Mouse (Mus musculus): ENCODE measurements around the gene Gm12845. TPM values are rescaled to one million over a fixed set of nuclear protein-coding genes. Genes with fewer than 3 reads are reported as not detected.

The Gm12845 gene
- not detected in 2 replicates for polyA plus RNA-seq (2016; fragmentation: Nextera tagmentation; extraction: Ambion mirVana)

GRCm38 (mm10) chr4:117724112-117724511 is at the start of gene Gm12845:
TSS of gene Gm12845 (plus strand) at chr4:117724412.
- Histone ChIP-seq H3K9ac (no peak within 1 kb of the TSS), H3K4me3 (no peak within 1 kb of the TSS)

GRCm38 (mm10) chr4:117676903-117677302 is 47.3 kb upstream of the Gm12845 start:
- Histone ChIP-seq H3K27me3 (replicated peaks) (no peaks in the 10 kb centered on the region), H3K9ac (no peak overlapping the region), H3K36me3 (peaks cover 68% of the 10 kb centered on the region), H3K9me3 (no peaks in the 10 kb centered on the region), H3K4me2 (replicated peaks) (no peak overlapping the region), H3K4me1 (peaks cover 14% of the 10 kb centered on the region), H3K27ac (no peak overlapping the region), H3K4me3 (no peak overlapping the region)
- 0 out of 2 replicates have a peak, but pooled peaks have one; percentile 12 for ATAC-seq (ENCODE audit: low FRiP score, low read depth)
- 15% methylated on average over 3 of the region's 3 CpGs for WGBS

More at GRCm38 (mm10) chr4:117724112-117724511, at the start of gene Gm12845:
- Histone ChIP-seq H3K4me1 (no peaks in the 10 kb centered on the region), H3K4me2 (replicated peaks) (no peak within 1 kb of the TSS), H3K27me3 (replicated peaks) (no peaks in the 10 kb centered on the region), H3K9me3 (no peaks in the 10 kb centered on the region), H3K36me3 (no peaks in the 10 kb centered on the region), H3K27ac (no peak within 1 kb of the TSS)
- ATAC-seq (ENCODE audit: low FRiP score, low read depth), result no peak
- 85% methylated on average over 1 of the region's 1 CpGs for WGBS

- Histone ChIP-seq H3K27me3 (replicated peaks) (no peaks in the 10 kb centered on the region), H3K9me3 (no peaks in the 10 kb centered on the region), H3K27ac (no peak overlapping the region), H3K9ac (peak overlapping the region; percentile 74; the same call in 1 of the 2 replicates), H3K4me1 (peaks cover 12% of the 10 kb centered on the region), H3K4me3 (no peak overlapping the region; the same call in 1 of the 2 replicates), H3K4me2 (replicated peaks) (peak overlapping the region; percentile 95), H3K36me3 (peaks cover 35% of the 10 kb centered on the region)
- no peak for ATAC-seq (ENCODE audit: low FRiP score, low read depth)
- WGBS, result 83% methylated on average over 6 of the region's 6 CpGs
These were observed 43.2 kb upstream of the Gm12845 start for GRCm38 (mm10) chr4:117680963-117681362.

DNA sequence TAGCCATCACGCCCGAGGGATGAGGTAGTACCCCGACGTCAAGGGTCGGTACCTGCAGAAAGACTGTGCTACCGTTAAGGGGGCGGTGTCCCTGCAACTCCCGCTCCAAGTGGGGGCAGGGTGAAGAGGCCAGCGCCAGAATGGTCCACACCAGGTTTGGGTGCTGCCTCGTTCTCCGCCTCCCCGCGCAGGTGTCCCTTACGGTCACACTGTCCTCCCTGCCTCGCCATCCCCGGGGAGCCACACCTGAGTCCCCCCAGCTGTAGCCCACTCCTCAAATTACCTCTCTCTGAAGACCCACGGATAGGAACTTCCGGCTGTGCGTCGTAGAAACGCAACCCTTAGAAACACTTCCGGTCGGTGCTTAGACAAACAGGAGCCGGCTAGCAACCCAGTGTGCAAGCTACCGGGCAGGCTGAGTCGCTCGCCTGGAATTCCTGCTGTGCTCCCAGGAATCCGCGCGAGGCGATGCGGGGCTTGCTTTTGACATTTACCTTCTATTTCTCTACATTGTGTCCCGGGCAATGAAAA is 42.2 kb upstream of the Gm12845 start, which contains the start of gene Dmap1:
TSS of gene Dmap1 (minus strand) at position 343 of the 531 bp plus-strand sequence.
- Histone ChIP-seq H3K4me1 (peaks cover 12% of the 10 kb centered on the region), H3K4me3 (peak within 1 kb of the TSS; percentile 84), H3K4me2 (replicated peaks) (peak within 1 kb of the TSS; percentile 95), H3K9ac (peak within 1 kb of the TSS; percentile 74), H3K27ac (no peak within 1 kb of the TSS), H3K36me3 (peaks cover 28% of the 10 kb centered on the region), H3K27me3 (replicated peaks) (no peaks in the 10 kb centered on the region), H3K9me3 (no peaks in the 10 kb centered on the region)
- WGBS, result 1% methylated on average over 33 of the region's 33 CpGs
- ATAC-seq (ENCODE audit: low FRiP score, low read depth), result peak; percentile 81

GRCm38 (mm10) chr4:117682463-117682862 is 41.7 kb upstream of the Gm12845 start:
- Histone ChIP-seq H3K4me3 (peak overlapping the region; percentile 84), H3K9me3 (no peaks in the 10 kb centered on the region), H3K27me3 (replicated peaks) (no peaks in the 10 kb centered on the region), H3K36me3 (peaks cover 24% of the 10 kb centered on the region), H3K27ac (no peak overlapping the region), H3K4me2 (replicated peaks) (peak overlapping the region; percentile 95), H3K9ac (no peak overlapping the region), H3K4me1 (peaks cover 12% of the 10 kb centered on the region)
- peak; percentile 19; the same call in 1 of the 2 replicates for ATAC-seq (ENCODE audit: low FRiP score, low read depth)

DNA sequence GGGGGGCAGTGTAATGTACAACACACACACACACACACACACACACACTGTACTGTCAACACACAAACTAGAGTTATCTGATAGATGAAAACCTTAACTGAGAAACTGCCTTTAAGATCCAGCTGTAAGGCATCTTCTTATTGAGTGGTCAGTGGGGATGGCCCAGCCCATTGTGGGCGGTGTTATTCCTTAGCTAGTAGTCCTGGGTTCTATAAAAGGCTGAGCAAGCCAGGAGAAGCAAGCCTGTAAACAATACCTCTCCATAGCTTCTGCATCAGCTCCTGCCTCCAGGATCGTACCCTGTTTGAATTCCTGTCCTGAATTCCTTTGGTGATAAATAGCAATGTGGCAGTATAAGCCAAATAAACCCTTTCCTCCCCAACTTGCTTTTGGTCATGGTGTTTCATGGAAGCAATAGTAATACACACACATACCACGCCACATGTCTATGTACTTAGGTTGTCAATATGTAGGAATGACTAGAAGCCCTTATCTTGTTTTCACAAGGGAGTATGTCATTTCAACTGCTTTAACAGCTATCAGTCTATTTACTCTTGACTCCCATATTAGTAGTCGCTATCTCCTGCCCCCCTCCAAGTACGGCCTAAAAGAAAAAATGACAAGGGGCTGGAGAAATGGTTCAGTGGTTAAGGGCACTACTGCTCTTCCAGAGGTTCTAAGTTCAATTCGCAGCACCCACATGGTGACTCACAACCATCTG is 41.0 kb upstream of the Gm12845 start:
- Histone ChIP-seq H3K4me2 (replicated peaks) (peak overlapping the region; percentile 95; the same call in 1 of the 2 replicates), H3K27me3 (replicated peaks) (no peaks in the 10 kb centered on the region), H3K4me1 (peaks cover 12% of the 10 kb centered on the region), H3K9ac (no peak overlapping the region), H3K9me3 (no peaks in the 10 kb centered on the region), H3K27ac (no peak overlapping the region), H3K36me3 (peaks cover 23% of the 10 kb centered on the region), H3K4me3 (no peak overlapping the region)
- WGBS, result 81% methylated on average over 6 of the region's 6 CpGs
- ATAC-seq (ENCODE audit: low FRiP score, low read depth), result no peak

DNA sequence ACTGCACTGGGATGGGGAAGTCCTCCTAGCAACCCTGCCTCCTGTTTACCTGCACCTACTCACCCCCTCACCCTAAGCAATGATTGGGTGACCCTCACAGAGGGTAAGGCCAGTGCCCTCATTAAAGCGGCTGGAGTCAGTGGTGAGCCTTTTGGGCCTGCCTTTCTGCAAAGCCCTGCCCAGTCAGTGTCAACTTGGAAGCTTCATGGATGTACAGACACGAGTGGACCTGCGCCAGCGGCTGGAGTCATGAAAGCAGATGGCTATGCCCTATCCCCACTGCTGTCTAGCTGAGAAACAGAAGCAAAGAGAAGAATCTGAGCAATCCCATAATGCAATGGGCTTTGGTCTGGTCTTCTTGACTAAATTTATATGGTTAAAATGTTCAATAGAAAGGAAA is 37.9 kb upstream of the Gm12845 start:
- H3K27me3 ChIP-seq (replicated peaks), result no peaks in the 10 kb centered on the region
- no peaks in the 10 kb centered on the region for H3K9me3 ChIP-seq
- H3K36me3 ChIP-seq, result no peaks in the 10 kb centered on the region
- no peak overlapping the region for H3K27ac ChIP-seq
- peaks cover 4% of the 10 kb centered on the region for H3K4me1 ChIP-seq
- no peak overlapping the region for H3K4me2 ChIP-seq (replicated peaks)
- ATAC-seq (ENCODE audit: low FRiP score, low read depth), result no peak
- 87% methylated on average over 4 of the region's 4 CpGs for WGBS
- H3K4me3 ChIP-seq, result no peak overlapping the region
- no peak overlapping the region for H3K9ac ChIP-seq

- Histone ChIP-seq H3K36me3 (no peaks in the 10 kb centered on the region), H3K4me2 (replicated peaks) (no peak overlapping the region), H3K9me3 (no peaks in the 10 kb centered on the region), H3K4me1 (no peaks in the 10 kb centered on the region), H3K27ac (no peak overlapping the region), H3K9ac (no peak overlapping the region), H3K4me3 (no peak overlapping the region), H3K27me3 (replicated peaks) (no peaks in the 10 kb centered on the region)
- no peak for ATAC-seq (ENCODE audit: low FRiP score, low read depth)
- 8% methylated on average over 7 of the region's 7 CpGs for whole genome bisulfite sequencing
These were observed 18.9 kb upstream of the Gm12845 start for GRCm38 (mm10) chr4:117705361-117705760.

- no peak overlapping the region for H3K4me2 ChIP-seq (replicated peaks)
- H3K27me3 ChIP-seq (replicated peaks), result no peaks in the 10 kb centered on the region
- 85% methylated on average over 3 of the region's 3 CpGs for WGBS
- no peak overlapping the region for H3K9ac ChIP-seq
- no peaks in the 10 kb centered on the region for H3K36me3 ChIP-seq
- no peak for ATAC-seq (ENCODE audit: low FRiP score, low read depth)
- H3K27ac ChIP-seq, result no peak overlapping the region
- no peaks in the 10 kb centered on the region for H3K4me1 ChIP-seq
- H3K4me3 ChIP-seq, result no peak overlapping the region
- H3K9me3 ChIP-seq, result no peaks in the 10 kb centered on the region
These were observed 15.2 kb upstream of the Gm12845 start for GRCm38 (mm10) chr4:117708780-117709550.

DNA sequence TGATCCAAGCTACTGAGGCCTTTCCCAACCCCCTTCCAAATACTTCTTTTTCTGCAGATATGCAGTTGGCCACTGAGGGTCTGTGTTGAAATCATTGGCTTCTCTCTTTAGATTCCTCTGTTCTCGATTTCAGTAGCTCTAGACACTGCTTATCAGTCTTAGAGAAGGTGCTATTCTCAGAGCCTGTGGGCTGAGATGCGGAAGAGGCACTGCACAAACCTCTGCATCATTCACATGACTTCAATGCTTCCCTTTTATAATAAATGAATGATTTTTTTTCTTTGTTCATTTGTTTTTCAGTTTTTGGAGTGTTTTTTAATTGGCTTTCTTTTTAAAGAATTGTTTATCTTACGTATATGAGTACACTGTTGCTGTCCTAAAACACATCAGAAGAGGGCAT is 11.9 kb upstream of the Gm12845 start:
- 86% methylated on average over 3 of the region's 3 CpGs for WGBS
- no peak for ATAC-seq (ENCODE audit: low FRiP score, low read depth)

DNA sequence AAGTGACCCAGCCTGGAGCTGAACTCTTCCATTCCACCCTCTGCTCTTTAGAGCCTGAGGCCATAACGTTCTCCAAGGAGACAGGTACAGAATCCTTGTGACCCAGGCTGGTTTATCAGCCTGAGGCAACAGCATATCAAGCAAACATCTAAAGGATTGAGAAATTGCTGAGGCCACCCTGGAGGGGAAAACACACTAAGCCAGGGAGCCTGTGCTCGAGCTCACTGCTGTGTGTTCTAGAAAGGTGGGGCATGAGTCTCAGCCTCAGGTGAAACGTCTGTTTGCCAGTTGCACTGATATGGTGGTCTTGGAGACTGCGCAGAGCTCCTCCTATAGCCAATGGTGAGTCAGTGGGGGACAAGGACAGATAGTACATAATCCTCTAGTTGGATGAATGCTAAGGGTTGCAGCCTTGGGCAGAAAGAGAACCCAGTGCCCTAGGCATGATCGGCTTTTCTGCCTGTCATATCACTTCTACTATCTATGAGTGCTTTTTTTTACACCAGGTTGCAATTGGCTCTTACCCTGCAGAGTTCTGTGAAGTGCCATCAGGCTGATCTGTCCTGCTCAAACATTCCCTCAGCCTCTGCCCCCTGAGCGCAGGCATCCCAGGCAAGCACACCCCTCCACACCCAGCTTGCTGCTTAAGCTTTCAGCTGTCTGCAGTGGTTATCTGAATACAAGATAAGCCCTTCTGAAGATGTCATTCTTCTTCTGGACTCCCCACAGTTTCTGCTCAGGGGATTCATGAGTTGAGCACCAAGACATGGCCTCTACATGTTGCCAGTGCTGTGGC is 10.7 kb upstream of the Gm12845 start:
- Histone ChIP-seq H3K4me1 (no peaks in the 10 kb centered on the region), H3K9ac (no peak overlapping the region), H3K36me3 (no peaks in the 10 kb centered on the region), H3K4me2 (replicated peaks) (no peak overlapping the region), H3K9me3 (no peaks in the 10 kb centered on the region), H3K27ac (no peak overlapping the region), H3K27me3 (replicated peaks) (no peaks in the 10 kb centered on the region), H3K4me3 (no peak overlapping the region)
- 85% methylated on average over 6 of the region's 6 CpGs for WGBS
- ATAC-seq (ENCODE audit: low FRiP score, low read depth), result no peak

More for the DNA sequence above, 11.9 kb upstream of the Gm12845 start:
- no peaks in the 10 kb centered on the region for H3K9me3 ChIP-seq
- no peak overlapping the region for H3K4me2 ChIP-seq (replicated peaks)
- no peaks in the 10 kb centered on the region for H3K27me3 ChIP-seq (replicated peaks)
- no peak overlapping the region for H3K9ac ChIP-seq
- no peak overlapping the region for H3K27ac ChIP-seq
- H3K36me3 ChIP-seq, result no peaks in the 10 kb centered on the region
- H3K4me1 ChIP-seq, result no peaks in the 10 kb centered on the region
- no peak overlapping the region for H3K4me3 ChIP-seq
